Mouse (Mus musculus): ENCODE data around the gene Olfr365. TPM values are rescaled to one million over a fixed set of nuclear protein-coding genes. Genes with fewer than 3 reads are reported as not detected.

The Olfr365 gene
- not detected in 2 replicates for polyA plus RNA-seq (2012; rRNA removed)

GRCm38 (mm10) chr2:37187898-37188297, at the start of gene Olfr365:
Gene Olfr365 (plus strand): TSS chr2:37188198.
- DNase-seq (ENCODE audit: low spot score) = no peak

- no peak for DNase-seq (ENCODE audit: low spot score)
Measured at GRCm38 (mm10) chr2:37139022-37139421, 49.0 kb upstream of the Olfr365 start, which contains the start of gene Olfr364-ps1. Gene Olfr364-ps1 (plus strand): TSS chr2:37139322.

- DNase-seq (ENCODE audit: low spot score) = no peak
Measured at GRCm38 (mm10) chr2:37211274-37211673, 23.3 kb downstream of the Olfr365 start, which contains the start of gene Olfr366. Gene Olfr366 (plus strand): TSS chr2:37211574.

Other genes with a start within 250 kb of the Olfr365 start
- gene Olfr357, start 194.4 kb upstream of the Olfr365 start, polyA plus RNA-seq (2012; rRNA removed) = not detected in 2 replicates
- not detected in 2 replicates for gene Olfr358, start 178.9 kb upstream of the Olfr365 start, polyA plus RNA-seq (2012; rRNA removed)
- gene Olfr360, start 122.5 kb upstream of the Olfr365 start, polyA plus RNA-seq (2012; rRNA removed) = not detected in 2 replicates
- not detected in 2 replicates for gene Olfr361, start 98.9 kb upstream of the Olfr365 start, polyA plus RNA-seq (2012; rRNA removed)
- not detected in 2 replicates for gene Olfr362, start 70.3 kb upstream of the Olfr365 start, polyA plus RNA-seq (2012; rRNA removed)
- gene Olfr364-ps1, start 48.9 kb upstream of the Olfr365 start, polyA plus RNA-seq (2012; rRNA removed) = not detected in 2 replicates
- gene Olfr366, start 23.4 kb downstream of the Olfr365 start, polyA plus RNA-seq (2012; rRNA removed) = not detected in 2 replicates
- gene Olfr368, start 138.3 kb downstream of the Olfr365 start, polyA plus RNA-seq (2012; rRNA removed) = not detected in 2 replicates
- gene Pdcl, start 171.1 kb downstream of the Olfr365 start, polyA plus RNA-seq (2012; rRNA removed) = 21.0 and 22.8 TPM in 2 replicates
- gene Rc3h2, start 234.7 kb downstream of the Olfr365 start, polyA plus RNA-seq (2012; rRNA removed) = 13.1 and 15.9 TPM in 2 replicates

Data from urinary bladder, adult 2 months (tissue).